Mouse (Mus musculus) midbrain, embryonic 12.5 days (tissue): Measurements from ENCODE around the gene Ran. TPM values are rescaled to one million over a fixed set of nuclear protein-coding genes. Genes with fewer than 3 reads are reported as not detected.
A peak's percentile ranks its signal among the peaks of the same experiment; 100 is the strongest.
"Not testable (repeated sequence)": the region's sequence is repeated elsewhere in the genome, so short reads cannot be mapped to it uniquely, and the experiment has no call there.

Experiments used
- ATAC-seq: fragments of 200-750 bp; cut with Nextera tagmentation; 2 replicates; pipeline ENCODE4 v1.8.0; 2017; ENCODE audit warnings: low read depth, moderate TSS enrichment, moderate library complexity; ENCODE audit not compliant: low FRiP score
- H3K27ac ChIP-seq: fragments of 300-500 bp; sonication (generic); replicated peaks from 2 replicates; pipeline ENCODE4 v1.5.1; 2016; ENCODE audit warnings: mild to moderate bottlenecking
- H3K27me3 ChIP-seq: fragments of 300-500 bp; sonication (generic); 2 replicates; pipeline ENCODE4 v1.6.1; 2016; ENCODE audit warnings: mild to moderate bottlenecking
- H3K36me3 ChIP-seq: fragments of 300-500 bp; sonication (generic); 2 replicates; pipeline ENCODE4 v1.6.1; 2016
- H3K4me1 ChIP-seq: fragments of 300-500 bp; sonication (generic); 2 replicates; pipeline ENCODE4 v1.6.1; 2016
- H3K4me2 ChIP-seq: fragments of 300-500 bp; sonication (generic); replicated peaks from 2 replicates; pipeline ENCODE4 v1.6.1; 2016; ENCODE audit warnings: mild to moderate bottlenecking, moderate library complexity
- H3K4me3 ChIP-seq: fragments of 300-500 bp; sonication (generic); 2 replicates; pipeline ENCODE4 v1.5.1; 2016; ENCODE audit warnings: mild to moderate bottlenecking
- H3K9ac ChIP-seq: fragments of 300-500 bp; sonication (generic); replicated peaks from 2 replicates; pipeline ENCODE4 v1.6.1; 2016; ENCODE audit warnings: mild to moderate bottlenecking, moderate library complexity
- H3K9me3 ChIP-seq: fragments of 300-500 bp; sonication (generic); 2 replicates; pipeline ENCODE4 v1.6.1; 2016; ENCODE audit warnings: mild to moderate bottlenecking
- WGBS: fragments of 180-500 bp; shearing (Covaris S2); methylation state at CpG from one replicate; pipeline ENCODE4 v1.1.7; 2016; 5-methylcytosine and 5-hydroxymethylcytosine counted together
- polyA plus RNA-seq: library from polyadenylated mRNA; unstranded; fragments of >200 nt; fragmentation: Nextera tagmentation; extraction: Ambion mirVana; gene quantifications from 2 replicates; pipeline ENCODE4 v1.2.1, GENCODE M21; 2016

The Ran gene
- polyA plus RNA-seq, result 711 and 712 TPM in 2 replicates

DNA sequence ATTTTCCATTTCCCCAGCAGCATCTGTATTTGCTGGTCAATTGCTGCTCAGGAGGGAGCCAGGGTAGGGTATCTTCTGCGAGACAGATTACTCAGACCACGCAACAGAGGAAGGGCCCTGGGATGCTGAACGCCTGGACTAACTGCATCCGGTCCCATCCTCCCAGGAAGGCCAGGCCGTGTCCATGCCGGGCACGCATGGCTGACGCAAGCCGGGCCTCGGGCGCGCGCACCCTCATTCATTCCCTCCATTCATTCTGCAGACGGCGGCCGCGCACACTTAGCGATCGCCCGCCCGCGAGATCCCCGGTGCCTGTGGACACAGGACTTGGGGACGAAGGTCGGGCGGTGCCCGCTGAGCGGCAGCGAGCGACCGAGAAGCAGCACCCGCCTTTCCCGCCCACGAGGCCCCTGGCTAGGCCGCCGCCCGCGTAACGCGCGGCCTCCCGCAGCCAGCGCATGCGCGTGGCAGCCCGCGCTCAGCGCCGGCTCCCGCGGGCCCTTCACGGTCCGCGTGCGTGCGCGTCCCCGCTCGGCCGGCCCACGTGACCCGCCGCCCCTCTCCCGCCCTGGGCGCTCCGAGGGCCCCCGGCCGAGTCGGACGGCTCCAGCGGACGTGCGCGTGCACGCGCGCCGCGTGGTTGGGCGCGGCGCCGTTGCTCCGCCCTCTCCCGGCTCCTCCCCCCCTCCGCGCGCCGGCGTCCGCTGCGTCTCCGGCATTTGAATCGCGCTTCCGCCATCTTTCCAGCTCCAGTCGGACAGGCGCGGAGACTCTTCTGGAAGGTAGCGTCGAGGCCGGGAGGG lies at the start of gene Ran:
Gene Ran (plus strand): TSS at position 573 of the 803 bp plus-strand sequence.
- Histone ChIP-seq H3K27ac (peak within 1 kb of the TSS; percentile 97), H3K4me2 (peak within 1 kb of the TSS; percentile 85), H3K9ac (peak within 1 kb of the TSS; percentile 97), H3K36me3 (peaks cover 15% of the 10 kb centered on the region), H3K4me1 (peaks cover 19% of the 10 kb centered on the region), H3K9me3 (no peaks in the 10 kb centered on the region), H3K4me3 (peak within 1 kb of the TSS; percentile 94), H3K27me3 (no peaks in the 10 kb centered on the region)
- 1% methylated on average over 93 of the region's 102 CpGs for WGBS
- peak; percentile 88 for ATAC-seq

DNA sequence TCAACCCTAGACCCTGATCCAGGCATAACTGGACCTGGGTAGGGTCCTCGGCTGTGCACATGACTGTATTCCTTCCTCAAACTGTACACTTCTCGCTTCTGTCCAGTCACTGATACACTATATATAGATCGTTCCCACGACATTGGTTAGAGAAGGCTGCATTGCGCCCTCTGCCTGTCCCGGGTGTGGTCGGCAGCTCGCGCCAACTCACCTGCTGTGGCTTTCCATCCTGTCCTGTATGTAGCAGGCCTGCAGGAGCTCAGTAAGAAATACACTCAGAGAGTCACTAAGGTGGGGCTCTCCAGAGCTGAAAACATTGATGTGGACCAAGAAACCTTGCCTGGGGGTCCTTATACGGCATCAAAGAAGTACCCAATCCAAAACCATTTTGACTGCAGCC lies 49.0 kb upstream of the Ran start:
- peak overlapping the region; percentile 38 for H3K4me2 ChIP-seq
- H3K27me3 ChIP-seq, result peaks cover 2% of the 10 kb centered on the region; the same call in 1 of the 2 replicates
- no peak overlapping the region for H3K27ac ChIP-seq
- no peak for ATAC-seq
- H3K9me3 ChIP-seq, result no peaks in the 10 kb centered on the region
- 0 out of 2 replicates have a peak, but pooled peaks cover 5% of the 10 kb centered on the region for H3K4me1 ChIP-seq
- H3K9ac ChIP-seq, result no peak overlapping the region
- H3K36me3 ChIP-seq, result no peaks in the 10 kb centered on the region
- whole genome bisulfite sequencing, result 73% methylated on average over 10 of the region's 10 CpGs
- H3K4me3 ChIP-seq, result no peak overlapping the region

DNA sequence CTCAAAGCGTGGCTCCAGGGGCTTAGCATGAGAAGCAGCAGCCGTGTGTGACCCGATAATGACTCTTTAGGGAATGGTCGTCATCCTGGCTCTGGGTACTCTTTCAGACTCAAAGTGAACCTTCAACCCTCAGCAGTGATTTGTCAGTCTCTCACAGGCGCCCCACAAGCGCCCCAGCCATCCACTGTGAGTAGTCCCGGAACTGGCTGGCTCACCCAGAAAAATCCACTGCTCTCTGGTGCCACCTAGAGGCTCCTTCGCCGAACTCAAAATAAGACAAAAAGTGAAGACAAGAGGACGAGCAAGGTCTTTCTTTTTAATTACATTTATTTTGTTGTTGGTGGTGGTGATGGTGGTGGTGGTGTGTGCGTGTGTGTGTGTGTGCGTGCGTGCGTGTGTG lies 48.6 kb upstream of the Ran start:
- Histone ChIP-seq H3K4me3 (no peak overlapping the region), H3K36me3 (no peaks in the 10 kb centered on the region), H3K27ac (no peak overlapping the region), H3K9ac (no peak overlapping the region), H3K9me3 (no peaks in the 10 kb centered on the region), H3K4me2 (peak overlapping the region; percentile 38), H3K27me3 (peaks cover 2% of the 10 kb centered on the region; the same call in 1 of the 2 replicates), H3K4me1 (0 out of 2 replicates have a peak, but pooled peaks cover 10% of the 10 kb centered on the region)
- peak; percentile 52; the same call in 1 of the 2 replicates for ATAC-seq
- WGBS, result 17% methylated on average over 14 of the region's 14 CpGs

DNA sequence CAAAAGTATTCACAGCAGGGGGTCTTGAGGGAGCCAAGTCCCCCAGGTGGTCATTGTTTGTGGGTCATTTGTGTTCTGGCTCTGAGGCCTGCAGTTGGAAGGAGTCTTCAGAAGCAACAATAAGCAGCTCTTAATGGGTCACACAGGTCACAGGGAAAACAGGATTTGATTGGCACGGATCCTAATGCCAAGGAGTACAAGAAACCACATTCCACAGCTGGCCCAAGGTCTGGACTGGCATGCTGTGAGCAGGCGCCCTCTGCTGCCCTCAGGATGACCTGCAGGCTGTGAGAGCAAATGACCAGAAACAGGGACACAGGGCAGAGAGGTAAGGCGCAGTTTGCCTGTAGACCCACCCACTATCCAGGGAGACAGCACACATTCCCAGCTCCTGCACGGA lies 43.6 kb upstream of the Ran start:
- H3K4me3 ChIP-seq, result no peak overlapping the region
- H3K4me2 ChIP-seq, result no peak overlapping the region
- peaks cover 2% of the 10 kb centered on the region; the same call in 1 of the 2 replicates for H3K27me3 ChIP-seq
- WGBS, result 13% methylated on average over 4 of the region's 4 CpGs
- no peaks in the 10 kb centered on the region for H3K36me3 ChIP-seq
- no peak overlapping the region for H3K27ac ChIP-seq
- ATAC-seq, result no peak
- H3K4me1 ChIP-seq, result 0 out of 2 replicates have a peak, but pooled peaks cover 8% of the 10 kb centered on the region
- no peak overlapping the region for H3K9ac ChIP-seq
- no peaks in the 10 kb centered on the region for H3K9me3 ChIP-seq

DNA sequence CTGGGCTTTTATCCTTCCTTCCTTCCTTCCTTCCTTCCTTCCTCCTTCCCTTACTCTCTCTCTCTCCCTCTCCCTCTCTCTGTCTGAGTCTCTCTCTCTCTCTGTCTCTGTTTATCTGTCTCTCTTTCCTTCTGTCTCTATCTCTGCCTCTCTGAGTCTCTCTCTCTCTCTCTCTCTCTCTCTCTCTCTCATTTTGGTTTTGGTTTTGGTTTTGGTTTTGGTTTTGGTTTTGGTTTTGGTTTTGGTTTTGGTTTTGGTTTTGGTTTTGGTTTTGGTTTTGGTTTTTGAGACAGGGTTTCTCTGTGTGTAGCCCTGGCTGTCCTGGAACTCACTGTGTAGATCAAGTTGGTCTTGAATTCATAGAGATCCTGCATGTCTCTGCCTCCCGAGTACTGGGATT lies 42.4 kb upstream of the Ran start:
- H3K9me3 ChIP-seq, H3K27ac ChIP-seq, H3K36me3 ChIP-seq, H3K9ac ChIP-seq, ATAC-seq, H3K4me3 ChIP-seq, H3K4me2 ChIP-seq, H3K27me3 ChIP-seq, H3K4me1 ChIP-seq: not testable (repeated sequence)
- WGBS, result 76% methylated on average over 1 of the region's 1 CpGs

DNA sequence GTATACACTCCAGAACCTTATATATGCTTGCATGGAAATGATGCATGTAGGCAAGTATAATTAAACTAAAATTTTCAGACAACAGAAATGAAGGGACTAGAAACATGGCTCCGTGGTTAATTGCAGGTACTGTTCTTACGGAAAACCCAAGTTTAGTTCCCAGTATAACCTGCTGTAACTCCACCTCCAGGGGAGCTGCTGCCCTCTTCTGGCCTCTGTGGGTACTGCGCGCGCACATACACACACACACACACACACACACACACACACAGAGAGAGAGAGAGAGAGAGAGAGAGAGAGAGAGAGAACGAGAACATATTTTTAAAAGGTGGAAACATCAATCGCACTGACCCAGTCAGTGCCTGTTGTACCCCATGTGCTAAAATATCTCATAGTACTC lies 40.9 kb upstream of the Ran start:
- Histone ChIP-seq H3K4me1 (0 out of 2 replicates have a peak, but pooled peaks cover 8% of the 10 kb centered on the region), H3K36me3 (no peaks in the 10 kb centered on the region), H3K4me3 (no peak overlapping the region), H3K4me2 (no peak overlapping the region), H3K9me3 (no peaks in the 10 kb centered on the region), H3K27ac (no peak overlapping the region), H3K9ac (no peak overlapping the region), H3K27me3 (peaks cover 4% of the 10 kb centered on the region; the same call in 1 of the 2 replicates)
- WGBS, result 97% methylated on average over 7 of the region's 7 CpGs
- ATAC-seq, result no peak

DNA sequence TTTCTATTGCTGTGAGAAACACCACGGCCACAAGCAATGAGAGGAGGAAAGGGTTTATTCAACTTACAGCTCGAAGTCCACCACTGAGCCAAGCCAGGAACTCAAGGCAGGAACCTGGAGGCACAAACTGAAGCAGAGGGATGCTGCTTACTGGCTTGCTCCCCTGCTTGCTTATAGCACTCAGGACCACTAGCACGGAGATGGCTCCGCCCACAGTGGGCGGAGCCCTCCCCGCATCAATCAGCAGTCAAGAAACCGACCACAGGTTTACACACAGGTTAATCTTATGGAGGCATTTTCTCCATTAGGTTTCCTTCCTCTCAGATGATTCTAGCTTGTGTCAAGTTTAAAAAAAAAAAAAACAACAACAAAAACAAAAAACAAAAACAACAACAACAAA lies 39.0 kb upstream of the Ran start:
- peaks cover 4% of the 10 kb centered on the region; the same call in 1 of the 2 replicates for H3K27me3 ChIP-seq
- H3K4me1 ChIP-seq, result 0 out of 2 replicates have a peak, but pooled peaks cover 7% of the 10 kb centered on the region
- H3K27ac ChIP-seq, result no peak overlapping the region
- no peaks in the 10 kb centered on the region for H3K9me3 ChIP-seq
- H3K4me3 ChIP-seq, result no peak overlapping the region
- no peak for ATAC-seq
- no peak overlapping the region for H3K4me2 ChIP-seq
- 75% methylated on average over 7 of the region's 7 CpGs for WGBS
- H3K36me3 ChIP-seq, result peaks cover 11% of the 10 kb centered on the region; the same call in 1 of the 2 replicates
- no peak overlapping the region for H3K9ac ChIP-seq

DNA sequence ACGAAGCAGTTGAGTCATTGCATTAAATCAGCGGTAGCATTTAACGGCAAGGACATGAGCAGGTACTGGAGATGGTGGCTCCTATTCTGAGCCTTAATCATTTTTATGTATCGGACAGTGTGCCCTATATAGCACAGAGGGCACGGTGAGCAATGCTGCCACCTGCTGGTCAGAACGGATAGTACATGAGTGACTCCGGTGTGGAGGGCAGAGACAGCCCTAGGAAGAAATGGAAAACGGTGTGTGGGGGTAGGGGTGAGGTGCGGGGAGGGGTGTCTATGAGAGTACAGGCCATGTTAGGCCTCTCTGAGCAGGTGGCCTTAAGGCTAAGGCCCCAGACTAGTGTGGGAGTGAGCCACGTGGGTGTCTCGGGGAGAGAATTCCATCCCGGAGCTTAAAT lies 38.3 kb upstream of the Ran start:
- H3K36me3 ChIP-seq, result peaks cover 17% of the 10 kb centered on the region; the same call in 1 of the 2 replicates
- no peak overlapping the region for H3K4me3 ChIP-seq
- H3K4me1 ChIP-seq, result no peaks in the 10 kb centered on the region
- no peak overlapping the region for H3K9ac ChIP-seq
- WGBS, result 31% methylated on average over 12 of the region's 12 CpGs
- H3K27me3 ChIP-seq, result peaks cover 4% of the 10 kb centered on the region; the same call in 1 of the 2 replicates
- no peaks in the 10 kb centered on the region for H3K9me3 ChIP-seq
- no peak overlapping the region for H3K4me2 ChIP-seq
- H3K27ac ChIP-seq, result no peak overlapping the region
- peak; percentile 62; the same call in 1 of the 2 replicates for ATAC-seq

DNA sequence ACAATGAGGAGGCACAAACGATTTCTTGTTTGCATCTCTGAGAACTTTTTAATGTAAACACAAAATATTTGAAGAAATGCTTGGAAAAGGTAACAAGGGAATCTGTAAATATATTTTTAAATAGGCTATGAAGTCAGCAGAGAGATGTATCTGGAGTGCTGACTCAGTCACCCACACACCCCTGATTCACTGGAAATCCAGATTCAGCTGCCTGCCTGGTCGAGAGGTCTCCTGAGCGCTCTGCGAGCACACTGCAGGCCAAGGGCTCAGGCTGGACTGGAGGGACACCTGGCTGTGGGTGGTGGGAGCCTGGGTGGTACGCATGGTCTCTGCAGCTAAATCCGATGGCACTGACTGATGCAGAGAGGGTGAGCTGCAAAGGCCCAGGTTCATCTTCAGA lies 35.3 kb upstream of the Ran start:
- Histone ChIP-seq H3K36me3 (peaks cover 25% of the 10 kb centered on the region; the same call in 1 of the 2 replicates), H3K4me3 (no peak overlapping the region), H3K4me2 (no peak overlapping the region), H3K27ac (no peak overlapping the region), H3K4me1 (no peaks in the 10 kb centered on the region), H3K27me3 (peaks cover 4% of the 10 kb centered on the region; the same call in 1 of the 2 replicates), H3K9ac (no peak overlapping the region), H3K9me3 (no peaks in the 10 kb centered on the region)
- 92% methylated on average over 6 of the region's 6 CpGs for WGBS
- ATAC-seq, result no peak

DNA sequence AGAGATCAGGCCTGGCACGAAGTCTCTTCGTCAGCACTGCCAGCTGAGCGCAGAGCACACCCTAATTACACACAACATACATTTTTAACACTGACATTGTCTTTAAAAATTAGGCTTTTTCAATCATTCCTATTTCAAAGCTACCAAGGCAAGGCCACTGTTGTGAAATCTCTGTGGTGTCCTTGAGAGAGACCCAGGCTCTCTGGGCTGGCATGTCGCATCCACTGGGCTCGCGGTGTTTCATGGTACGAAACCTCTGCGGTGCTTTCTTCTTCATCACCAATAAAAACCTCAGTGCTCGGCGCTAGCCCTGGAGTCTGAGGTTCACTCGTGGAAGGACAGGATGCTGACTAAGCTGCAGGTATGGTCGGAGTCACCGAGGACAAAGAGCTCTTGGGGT lies 33.9 kb upstream of the Ran start:
- H3K9ac ChIP-seq, result no peak overlapping the region
- ATAC-seq, result no peak
- WGBS, result 88% methylated on average over 13 of the region's 13 CpGs

DNA sequence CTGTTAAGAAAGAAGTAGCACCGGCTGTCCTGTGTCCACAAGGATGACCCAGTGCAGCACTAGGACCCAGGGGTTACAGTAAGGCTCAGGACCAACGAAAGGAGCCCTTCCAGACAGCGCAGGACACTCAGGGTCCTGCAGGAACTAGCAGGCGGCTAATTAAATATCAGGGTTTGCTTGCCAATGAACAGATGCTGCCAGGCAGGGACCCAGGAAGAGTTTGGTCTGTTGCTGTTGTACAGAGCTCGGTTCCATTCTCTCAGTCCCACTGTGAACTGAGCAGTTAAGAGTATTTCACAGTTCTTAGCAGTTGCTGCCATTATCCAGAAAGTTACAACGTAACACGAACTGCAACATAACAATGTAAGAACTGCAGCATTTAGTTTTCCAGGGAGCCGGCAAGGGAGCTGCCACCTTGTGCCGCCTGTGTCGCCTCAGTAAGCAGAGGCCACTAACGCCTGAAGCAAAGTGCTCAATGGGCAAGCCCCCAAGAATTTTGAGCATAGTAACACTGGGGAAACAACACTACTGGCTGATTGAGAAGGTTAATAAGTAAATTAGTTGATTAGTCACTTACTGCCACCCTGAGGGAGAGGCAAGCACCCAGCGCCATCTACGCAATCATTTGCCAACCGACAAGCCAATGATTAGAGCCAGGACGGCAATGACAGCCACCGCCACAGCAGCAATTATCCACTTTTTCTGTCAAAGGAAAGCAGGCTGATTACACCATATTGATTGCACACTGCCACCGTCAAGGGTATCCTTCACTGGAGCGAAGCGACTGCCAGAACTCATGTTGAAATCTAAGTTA lies 32.5 kb upstream of the Ran start:
- H3K27me3 ChIP-seq, result no peaks in the 10 kb centered on the region; the same call in 1 of the 2 replicates
- no peaks in the 10 kb centered on the region for H3K4me1 ChIP-seq
- H3K9ac ChIP-seq, result no peak overlapping the region
- H3K27ac ChIP-seq, result no peak overlapping the region
- WGBS, result 84% methylated on average over 19 of the region's 19 CpGs
- no peak for ATAC-seq
- H3K4me2 ChIP-seq, result no peak overlapping the region
- H3K4me3 ChIP-seq, result no peak overlapping the region
- peaks cover 48% of the 10 kb centered on the region for H3K36me3 ChIP-seq
- H3K9me3 ChIP-seq, result no peaks in the 10 kb centered on the region

More for the DNA sequence above, 33.9 kb upstream of the Ran start:
- Histone ChIP-seq H3K27ac (no peak overlapping the region), H3K9me3 (no peaks in the 10 kb centered on the region), H3K27me3 (peaks cover 4% of the 10 kb centered on the region; the same call in 1 of the 2 replicates), H3K36me3 (peaks cover 34% of the 10 kb centered on the region), H3K4me2 (no peak overlapping the region), H3K4me3 (no peak overlapping the region), H3K4me1 (no peaks in the 10 kb centered on the region)
